13 mouse cellular contexts compared by ENCODE assay signal in the genomic region with DNA sequence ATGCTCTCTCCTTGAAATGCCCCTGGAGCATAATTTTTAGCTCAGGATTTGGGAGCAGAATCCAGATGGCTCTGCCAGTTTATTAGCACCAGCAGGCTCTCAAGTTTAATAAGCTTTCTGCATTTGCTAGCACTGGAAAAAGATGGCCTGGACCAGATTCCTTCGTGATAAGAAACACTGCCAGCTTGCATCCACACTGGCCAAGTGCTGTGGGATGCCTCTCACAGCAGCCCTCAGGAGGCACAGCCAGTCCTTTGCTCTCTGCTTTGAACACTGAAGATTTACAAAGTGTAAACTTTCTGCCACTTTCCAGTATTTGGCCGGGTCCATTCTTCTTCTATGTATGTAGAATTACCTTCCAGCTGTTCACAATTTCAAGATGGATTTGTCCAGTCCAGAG.
DNase-seq lines count a peak whose midpoint lies in the region; ATAC-seq and TF ChIP-seq lines count a peak whose summit lies in the region.
"Had no signal": no experiment of that assay in that cellular context is flagged by ENCODE, and none has a peak within 500 bp of the region (broad histone marks: within the 10 kb centered on the region; RNA-seq: fewer than 3 reads in every experiment).

No protein-coding gene starts in this region.

- no peak for TF ChIP-seq CTCF in stomach, postnatal 0 days (IDR thresholded peaks at IDR 0.05; ENCODE audit: low read depth)

- 57% methylated on average over 2 of the region's 2 CpGs for WGBS in forebrain, embryonic 10.5 days
- whole genome bisulfite sequencing in forebrain, embryonic 13.5 days, result 40% methylated on average over 2 of the region's 2 CpGs
- WGBS in hindbrain, embryonic 15.5 days, result 49% methylated on average over 2 of the region's 2 CpGs
- WGBS in hindbrain, embryonic 16.5 days, result 54% methylated on average over 2 of the region's 2 CpGs
- WGBS in neural tube, embryonic 13.5 days, result 42% methylated on average over 2 of the region's 2 CpGs
- WGBS in stomach, postnatal 0 days, result 19% methylated on average over 2 of the region's 2 CpGs

- peak; percentile 45 for TF ChIP-seq EP300 in stomach, postnatal 0 days (optimal IDR thresholded peaks at IDR 0.05)

- ATAC-seq in forebrain, embryonic 13.5 days, result no peak
- 0 out of 2 replicates have a peak, but pooled peaks have one; percentile 7 for ATAC-seq in hindbrain, embryonic 15.5 days (ENCODE audit: low FRiP score, low read depth)
- no peak; the same call in 1 of the 2 replicates for ATAC-seq in hindbrain, embryonic 16.5 days
- ATAC-seq in neural tube, embryonic 13.5 days (ENCODE audit: low read depth), result no peak; the same call in 1 of the 2 replicates
- ATAC-seq in stomach, postnatal 0 days (ENCODE audit: low FRiP score, low TSS enrichment), result no peak; the same call in 1 of the 2 replicates

- H3K27ac ChIP-seq in forebrain, embryonic 10.5 days, result peak overlapping the region; percentile 11; the same call in 1 of the 2 replicates
- no peak overlapping the region for H3K27ac ChIP-seq in forebrain, embryonic 13.5 days
- peak overlapping the region; percentile 34 for H3K27ac ChIP-seq in hindbrain, embryonic 15.5 days (replicated peaks)
- no peak overlapping the region for H3K27ac ChIP-seq in hindbrain, embryonic 16.5 days (ENCODE audit: low read depth, low read length)
- H3K27ac ChIP-seq in neural tube, embryonic 13.5 days (replicated peaks), result no peak overlapping the region
- H3K27ac ChIP-seq in stomach, postnatal 0 days (replicated peaks), result peak overlapping the region; percentile 78
- H3K27ac ChIP-seq: gastrocnemius, adult 2 months; macrophage had no signal

- intact Hi-C loops in left cerebral cortex, postnatal 36 days (cut with DNase I), result no loop called here

- peaks cover 100% of the 10 kb centered on the region for H3K27me3 ChIP-seq in forebrain, embryonic 10.5 days (ENCODE audit: poor library complexity, severe bottlenecking)
- H3K27me3 ChIP-seq in forebrain, embryonic 13.5 days, result peaks cover 42% of the 10 kb centered on the region; the same call in 1 of the 2 replicates
- H3K27me3 ChIP-seq in hindbrain, embryonic 15.5 days, result 0 out of 2 replicates have a peak, but pooled peaks cover 9% of the 10 kb centered on the region
- no peaks in the 10 kb centered on the region; the same call in 1 of the 2 replicates for H3K27me3 ChIP-seq in hindbrain, embryonic 16.5 days (replicated peaks; ENCODE audit: control insufficient read depth, insufficient read depth, low read length)
- peaks cover 53% of the 10 kb centered on the region for H3K27me3 ChIP-seq in neural tube, embryonic 13.5 days
- H3K27me3 ChIP-seq in stomach, postnatal 0 days (ENCODE audit: control insufficient read depth, insufficient read depth, low read length), result no peaks in the 10 kb centered on the region

- H3K36me3 ChIP-seq in forebrain, embryonic 10.5 days (replicated peaks), result no peaks in the 10 kb centered on the region
- no peaks in the 10 kb centered on the region for H3K36me3 ChIP-seq in forebrain, embryonic 13.5 days (ENCODE audit: poor library complexity, severe bottlenecking)
- H3K36me3 ChIP-seq in hindbrain, embryonic 15.5 days, result no peaks in the 10 kb centered on the region
- H3K36me3 ChIP-seq in hindbrain, embryonic 16.5 days (ENCODE audit: control insufficient read depth, insufficient read depth, low read length), result no peaks in the 10 kb centered on the region
- H3K36me3 ChIP-seq in neural tube, embryonic 13.5 days, result no peaks in the 10 kb centered on the region
- H3K36me3 ChIP-seq in stomach, postnatal 0 days (ENCODE audit: control insufficient read depth, insufficient read depth, low read length), result no peaks in the 10 kb centered on the region

- H3K9ac ChIP-seq in forebrain, embryonic 13.5 days, result no peak overlapping the region
- H3K9ac ChIP-seq in hindbrain, embryonic 15.5 days, result no peak overlapping the region
- H3K9ac ChIP-seq in hindbrain, embryonic 16.5 days (ENCODE audit: low read depth, low read length), result no peak overlapping the region
- no peak overlapping the region for H3K9ac ChIP-seq in neural tube, embryonic 13.5 days
- no peak overlapping the region for H3K9ac ChIP-seq in stomach, postnatal 0 days (ENCODE audit: low read length)

- H3K4me3 ChIP-seq in forebrain, embryonic 10.5 days, result no peak overlapping the region
- H3K4me3 ChIP-seq in forebrain, embryonic 13.5 days, result no peak overlapping the region
- no peak overlapping the region for H3K4me3 ChIP-seq in hindbrain, embryonic 15.5 days
- H3K4me3 ChIP-seq in hindbrain, embryonic 16.5 days (ENCODE audit: low read length), result no peak overlapping the region
- no peak overlapping the region for H3K4me3 ChIP-seq in neural tube, embryonic 13.5 days
- no peak overlapping the region for H3K4me3 ChIP-seq in stomach, postnatal 0 days (ENCODE audit: low read depth, low read length)
- H3K4me3 ChIP-seq: gastrocnemius, adult 2 months had no signal

- no peak for DNase-seq in forebrain, embryonic 10.5 days (ENCODE audit: extremely low spot score, low spot score)
- DNase-seq in neural tube, embryonic 10.5 days (ENCODE audit: extremely low spot score, low spot score), result no peak
- no peak for DNase-seq in stomach, postnatal 0 days (ENCODE audit: low spot score)
- no peak for DNase-seq in left cerebral cortex, postnatal 36 days (ENCODE audit: low spot score in 2 of 2)
- DNase-seq: adrenal gland, postnatal 36 days; cerebellum, adult 11 months; gastrocnemius, adult 2 months; kidney, adult 11 months had no signal

- H3K4me1 ChIP-seq in forebrain, embryonic 10.5 days, result peaks cover 5% of the 10 kb centered on the region
- no peaks in the 10 kb centered on the region for H3K4me1 ChIP-seq in forebrain, embryonic 13.5 days
- no peaks in the 10 kb centered on the region for H3K4me1 ChIP-seq in hindbrain, embryonic 15.5 days (replicated peaks)
- no peaks in the 10 kb centered on the region; the same call in 1 of the 2 replicates for H3K4me1 ChIP-seq in hindbrain, embryonic 16.5 days (ENCODE audit: control insufficient read depth, insufficient read depth, low read depth, low read length)
- H3K4me1 ChIP-seq in neural tube, embryonic 13.5 days (replicated peaks), result no peaks in the 10 kb centered on the region
- H3K4me1 ChIP-seq in stomach, postnatal 0 days (replicated peaks; ENCODE audit: control insufficient read depth, insufficient read depth), result no peaks in the 10 kb centered on the region

- no peak overlapping the region for H3K4me2 ChIP-seq in forebrain, embryonic 13.5 days
- 0 out of 2 replicates have a peak overlapping the region, but pooled peaks have one; percentile 14 for H3K4me2 ChIP-seq in hindbrain, embryonic 15.5 days
- H3K4me2 ChIP-seq in hindbrain, embryonic 16.5 days (ENCODE audit: low read length), result no peak overlapping the region; the same call in 1 of the 2 replicates
- 0 out of 2 replicates have a peak overlapping the region, but pooled peaks have one; percentile 16 for H3K4me2 ChIP-seq in neural tube, embryonic 13.5 days
- no peak overlapping the region for H3K4me2 ChIP-seq in stomach, postnatal 0 days (replicated peaks; ENCODE audit: low read depth)

- no peaks in the 10 kb centered on the region for H3K9me3 ChIP-seq in forebrain, embryonic 10.5 days
- no peaks in the 10 kb centered on the region for H3K9me3 ChIP-seq in forebrain, embryonic 13.5 days (replicated peaks)
- no peaks in the 10 kb centered on the region for H3K9me3 ChIP-seq in hindbrain, embryonic 15.5 days
- H3K9me3 ChIP-seq in hindbrain, embryonic 16.5 days (ENCODE audit: control insufficient read depth, low read length), result no peaks in the 10 kb centered on the region
- H3K9me3 ChIP-seq in neural tube, embryonic 13.5 days, result no peaks in the 10 kb centered on the region
- H3K9me3 ChIP-seq in stomach, postnatal 0 days (ENCODE audit: control insufficient read depth, low read length), result no peaks in the 10 kb centered on the region

Comparison
In these comparisons a context has a peak if more than half of its experiments do, and no peak if none do; other contexts are left out.
1. H3K27ac ChIP-seq: peak in forebrain, embryonic 10.5 days (single experiment), hindbrain, embryonic 15.5 days (single experiment) and stomach, postnatal 0 days (single experiment); none in forebrain, embryonic 13.5 days (single experiment), hindbrain, embryonic 16.5 days (single experiment) and neural tube, embryonic 13.5 days (single experiment).
2. H3K4me2 ChIP-seq: peak in hindbrain, embryonic 15.5 days (single experiment) and neural tube, embryonic 13.5 days (single experiment); none in forebrain, embryonic 13.5 days (single experiment), hindbrain, embryonic 16.5 days (single experiment) and stomach, postnatal 0 days (single experiment).